Mouse (Mus musculus): Measurements from ENCODE around the gene Gak. TPM values are rescaled to one million over a fixed set of nuclear protein-coding genes. Genes with fewer than 3 reads are reported as not detected.

Gene Gak
- polyA plus RNA-seq (2015; fragmentation: Nextera tagmentation; extraction: Ambion mirVana), result 30.4 and 38.2 TPM in 2 replicates

GRCm38 (mm10) chr5:108629634-108630483 is at the start of gene Gak, which contains the start of gene Tmem175:
TSS of gene Gak (minus strand) at chr5:108629755.
TSS of gene Tmem175 (plus strand) at chr5:108629770.

DNA sequence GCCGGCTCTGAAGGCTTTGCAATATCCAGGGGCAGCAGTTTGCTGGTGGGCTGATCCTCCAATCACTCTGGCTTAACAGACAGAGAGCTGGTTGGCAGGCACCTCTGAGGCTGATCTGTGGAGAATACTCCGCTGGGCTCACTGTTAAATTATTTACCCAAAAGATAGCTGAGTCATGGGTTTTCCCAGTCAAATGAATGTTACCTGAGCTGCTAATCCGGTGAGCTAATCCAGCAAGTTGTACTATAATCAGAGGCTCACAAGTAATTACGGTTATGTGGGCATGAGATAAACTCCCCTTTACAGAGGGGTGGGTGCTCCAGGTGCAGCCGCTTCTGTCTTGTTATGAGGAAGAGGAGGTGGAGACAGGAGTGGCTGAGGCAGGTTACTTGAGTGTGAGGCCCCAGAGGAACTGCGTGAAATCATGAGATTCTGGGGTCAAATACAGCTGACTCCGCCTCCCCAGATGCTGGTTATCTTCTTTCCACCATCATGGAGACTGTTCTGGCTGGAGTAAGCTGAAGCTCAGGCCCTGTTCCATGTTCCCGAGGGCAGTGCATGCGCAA is 45.8 kb upstream of the Gak start, which contains the start of gene Slc26a1:
Slc26a1 (minus strand) TSS at position 319 of the 566 bp plus-strand sequence.

GRCm38 (mm10) chr5:108668977-108669936 is 39.7 kb upstream of the Gak start, which contains the start of gene Dgkq:
TSS of gene Dgkq (minus strand) at chr5:108669672.

GRCm38 (mm10) chr5:108659698-108660631 is 30.4 kb upstream of the Gak start, which contains the start of gene Idua:
TSS of gene Idua (plus strand) at chr5:108660331.

DNA sequence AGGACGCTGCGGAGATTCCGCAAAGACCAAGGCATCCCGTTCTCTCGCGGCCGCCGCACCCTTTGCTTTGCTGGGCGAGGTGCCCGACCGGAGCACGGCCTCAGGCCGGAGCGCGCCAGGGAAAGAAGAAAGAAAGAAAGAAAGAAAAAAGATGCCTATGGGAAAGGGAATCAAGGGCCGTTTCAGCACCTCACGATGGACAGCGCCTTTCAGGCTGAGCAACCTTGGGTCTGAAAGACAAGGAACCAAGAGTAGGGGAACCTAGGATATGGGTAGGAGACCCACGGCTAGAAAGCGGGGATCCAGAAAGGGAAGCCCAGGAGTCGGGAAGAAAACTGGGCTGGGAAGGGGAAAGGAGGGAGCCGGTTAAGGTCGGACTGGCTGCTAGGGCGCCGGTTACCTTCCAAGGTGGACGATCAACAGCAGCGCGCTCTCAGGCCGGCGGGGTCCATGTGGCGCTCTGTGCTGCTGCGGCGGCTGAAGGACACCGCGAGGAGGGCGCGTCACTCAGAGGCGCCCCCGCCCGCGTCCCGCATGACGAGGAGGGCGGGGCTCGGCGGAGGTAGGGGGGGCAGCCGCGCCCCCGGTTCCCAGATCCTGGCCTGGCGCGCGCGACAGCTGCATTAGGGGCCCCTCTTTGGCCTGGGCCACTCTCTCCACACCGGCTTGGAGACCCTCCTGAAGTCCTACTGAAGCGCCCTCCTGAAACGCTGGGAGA is 79.9 kb downstream of the Gak start, which contains the start of gene Cplx1:
Cplx1 (minus strand) TSS at position 536 of the 718 bp plus-strand sequence.

Other genes with a start within 250 kb of the Gak start
- gene Pde6b, start 241.4 kb downstream of the Gak start, polyA plus RNA-seq (2015; fragmentation: Nextera tagmentation; extraction: Ambion mirVana), result 0.14 TPM in 1 of 2 replicates, not detected in the other
- 514 and 634 TPM in 2 replicates for gene Atp5k, start 195.3 kb downstream of the Gak start, polyA plus RNA-seq (2015; fragmentation: Nextera tagmentation; extraction: Ambion mirVana)
- gene Mfsd7a, start 180.9 kb downstream of the Gak start, polyA plus RNA-seq (2015; fragmentation: Nextera tagmentation; extraction: Ambion mirVana), result 0.35 and 0.68 TPM in 2 replicates
- gene Pcgf3, start 168.5 kb downstream of the Gak start, polyA plus RNA-seq (2015; fragmentation: Nextera tagmentation; extraction: Ambion mirVana), result 9.8 and 10.1 TPM in 2 replicates
- gene Cplx1, start 79.7 kb downstream of the Gak start, polyA plus RNA-seq (2015; fragmentation: Nextera tagmentation; extraction: Ambion mirVana), result 9.4 and 32.9 TPM in 2 replicates
- gene Tmem175, start within 50 bp of the Gak start, polyA plus RNA-seq (2015; fragmentation: Nextera tagmentation; extraction: Ambion mirVana), result 24.9 and 38.2 TPM in 2 replicates
- 8.8 and 12.8 TPM in 2 replicates for gene Idua, start 30.6 kb upstream of the Gak start, polyA plus RNA-seq (2015; fragmentation: Nextera tagmentation; extraction: Ambion mirVana)
- 4.3 and 5.5 TPM in 2 replicates for gene Dgkq, start 39.9 kb upstream of the Gak start, polyA plus RNA-seq (2015; fragmentation: Nextera tagmentation; extraction: Ambion mirVana)
- gene Slc26a1, start 45.8 kb upstream of the Gak start, polyA plus RNA-seq (2015; fragmentation: Nextera tagmentation; extraction: Ambion mirVana), result 1.2 and 1.6 TPM in 2 replicates
- gene Fgfrl1, start 62.6 kb upstream of the Gak start, polyA plus RNA-seq (2015; fragmentation: Nextera tagmentation; extraction: Ambion mirVana), result 10.7 and 17.6 TPM in 2 replicates
- 0.79 TPM in 1 of 2 replicates, not detected in the other for gene Rnf212, start 145.2 kb upstream of the Gak start, polyA plus RNA-seq (2015; fragmentation: Nextera tagmentation; extraction: Ambion mirVana)
- gene Tmed11, start 165.6 kb upstream of the Gak start, polyA plus RNA-seq (2015; fragmentation: Nextera tagmentation; extraction: Ambion mirVana), result not detected in 2 replicates
- not detected in 2 replicates for gene Vmn2r8, start 179.1 kb upstream of the Gak start, polyA plus RNA-seq (2015; fragmentation: Nextera tagmentation; extraction: Ambion mirVana)
- gene Vmn2r9, start 222.8 kb upstream of the Gak start, polyA plus RNA-seq (2015; fragmentation: Nextera tagmentation; extraction: Ambion mirVana), result not detected in 2 replicates

All from adrenal gland, postnatal 0 days (tissue).